Mouse (Mus musculus) thymus, adult 2 months (tissue): Measurements from ENCODE around the gene Erg.

ENCODE experiments used
- CTCF ChIP-seq: fragments of 200-500 bp; IDR thresholded peaks from 2 replicates; pipeline ENCODE4 v1.5.1; 2012; ENCODE audit warnings: mild to moderate bottlenecking, control low read depth, low read length, moderate library complexity, borderline replicate concordance; ENCODE audit not compliant: control insufficient read depth, poor library complexity, insufficient read depth; ENCODE audit errors: extremely low read depth
- POLR2A ChIP-seq: fragments of 200-500 bp; IDR thresholded peaks from 2 replicates; pipeline ENCODE4 v1.6.1; 2012; ENCODE audit warnings: mild to moderate bottlenecking, low read length, control low read depth, moderate library complexity; ENCODE audit not compliant: control insufficient read depth, poor library complexity, insufficient read depth; ENCODE audit errors: extremely low read depth

GRCm38 (mm10) chr16:95340885-95341791 lies 245.3 kb downstream of the Erg start:
- TF ChIP-seq CTCF (peak; percentile 83), POLR2A (no peak)
